Mouse (Mus musculus): ENCODE measurements around the gene Olfr281. TPM values are rescaled to one million over a fixed set of nuclear protein-coding genes. Genes with fewer than 3 reads are reported as not detected.

Olfr281 gene
- total and polyA plus RNA-seq, 3 experiments = not detected

DNA sequence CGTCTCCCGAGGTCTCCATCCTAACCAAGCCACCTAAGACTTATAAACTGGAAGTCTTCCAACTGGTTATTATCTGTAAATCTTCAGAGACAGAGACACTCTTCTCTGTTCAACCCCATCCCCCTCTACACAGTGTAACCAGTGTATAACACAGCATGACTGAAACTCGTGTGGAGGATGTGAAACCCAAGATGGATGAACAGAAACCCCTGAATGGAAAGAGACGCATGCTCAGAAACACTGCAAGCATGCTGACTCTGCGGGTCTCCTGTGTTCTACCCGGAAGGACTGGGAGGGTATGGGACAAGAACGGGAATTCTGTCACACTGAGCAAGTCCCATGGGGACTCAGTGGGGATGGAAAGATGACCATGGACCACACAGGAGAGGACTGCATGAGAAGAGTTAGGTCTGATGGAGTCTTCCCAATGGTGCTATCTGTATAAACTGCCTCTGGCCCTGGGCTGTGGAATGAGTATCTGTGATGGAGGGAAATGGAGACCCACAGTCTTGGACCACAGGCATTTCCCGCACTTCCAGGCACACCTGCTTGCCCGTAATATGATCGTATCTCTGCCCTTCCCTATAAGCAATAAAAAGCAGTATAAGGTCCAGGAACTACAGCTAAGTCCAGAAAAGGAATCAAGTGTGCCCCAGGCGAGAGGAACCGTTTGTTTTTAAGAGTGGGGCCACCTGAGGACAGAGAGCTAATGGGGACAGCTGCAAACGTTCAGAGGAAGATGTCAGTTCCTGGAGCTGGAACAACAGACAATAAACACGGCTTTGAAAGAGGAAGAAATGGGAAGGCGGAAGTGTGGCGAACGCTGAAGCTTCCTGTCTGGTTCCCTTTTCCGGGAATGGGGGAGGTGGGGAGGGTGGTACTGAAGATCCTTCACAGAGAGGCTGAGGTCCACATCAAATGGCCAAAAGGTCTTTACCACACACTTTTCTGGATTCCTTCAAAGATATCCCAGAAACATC, 31.8 kb downstream of the Olfr281 start (continued):
- peak; percentile 86 for TF ChIP-seq NRF1 (IDR thresholded peaks at IDR 0.05; ENCODE audit: low read depth, low read length)

DNA sequence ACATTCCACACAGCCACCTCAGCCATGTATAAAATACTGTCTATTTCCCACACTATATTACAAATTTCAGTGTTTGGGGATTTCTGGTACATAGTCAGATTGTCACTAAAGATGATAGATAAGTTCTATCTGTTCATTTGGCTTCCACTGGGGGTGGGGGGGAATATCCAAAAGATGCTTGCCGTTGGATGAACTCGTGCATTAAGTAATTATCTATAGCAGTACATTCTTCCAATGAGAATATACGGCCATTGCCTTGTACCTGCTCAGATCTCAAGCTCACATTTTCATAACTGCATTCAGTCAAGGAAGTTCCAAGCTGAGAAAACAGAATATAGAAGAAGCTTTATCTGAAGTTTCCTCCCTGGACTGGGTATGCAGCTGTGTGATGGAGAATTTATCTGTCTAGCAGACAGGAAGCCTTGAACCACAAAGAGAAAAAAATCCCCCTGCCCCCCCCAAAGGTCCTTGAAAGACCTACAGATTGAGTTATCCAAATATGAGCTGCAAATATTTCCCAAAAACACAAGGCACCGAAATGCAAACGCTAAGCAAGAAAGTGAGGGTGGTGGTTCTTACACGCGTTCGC, 34.1 kb downstream of the Olfr281 start:
- in situ Hi-C loops (cut with MboI; ENCODE audit: low pct_ligation_motif_present, low pct_unique_long_range_greater_than_20kb, low sequenced_read_pairs) = no loop called here
- dilution Hi-C loops (cut with MboI; ENCODE audit: extremely low pct_ligation_motif_present, extremely low pct_unique_long_range_greater_than_20kb, low sequenced_read_pairs) = no loop called here
- TF ChIP-seq KAT2A (IDR thresholded peaks at IDR 0.05; ENCODE audit: insufficient replicate concordance, low read length) (no peak), POLR2AphosphoS2 (IDR thresholded peaks at IDR 0.05; ENCODE audit: low read depth, low read length) (no peak)
- Histone ChIP-seq H3K4me2 (ENCODE audit: insufficient read depth, low read depth, poor library complexity, severe bottlenecking) (no peak overlapping the region), H3K27ac (ENCODE audit: insufficient read depth, low read depth) (no peak overlapping the region), H3K4me1 (ENCODE audit: control insufficient read depth in 1 of 2, insufficient read depth in 2 of 2) (peaks cover 16 to 37% of the 10 kb centered on the region in 2 experiments), H3K79me2 (replicated peaks; ENCODE audit: control insufficient read depth, extremely low read depth, insufficient read depth, poor library complexity, severe bottlenecking) (no peaks in the 10 kb centered on the region), H3K4me3 (replicated peaks in 1 of 3; ENCODE audit: low read depth in 2 of 3, low read length in 2 of 3, poor library complexity in 1 of 3) (no peak overlapping the region), H3K27me3 (replicated peaks) (no peaks in the 10 kb centered on the region), H3K9ac (ENCODE audit: insufficient read depth, low read depth) (no peak overlapping the region), H3K9me3 (replicated peaks; ENCODE audit: low read length) (peaks cover 5% of the 10 kb centered on the region), H3K36me3 (replicated peaks in 1 of 2; ENCODE audit: control insufficient read depth in 1 of 2, insufficient read depth in 1 of 2, low read length in 1 of 2) (no peaks in the 10 kb centered on the region)
- DNase-seq (ENCODE audit: extremely low read depth) = no peak

DNA sequence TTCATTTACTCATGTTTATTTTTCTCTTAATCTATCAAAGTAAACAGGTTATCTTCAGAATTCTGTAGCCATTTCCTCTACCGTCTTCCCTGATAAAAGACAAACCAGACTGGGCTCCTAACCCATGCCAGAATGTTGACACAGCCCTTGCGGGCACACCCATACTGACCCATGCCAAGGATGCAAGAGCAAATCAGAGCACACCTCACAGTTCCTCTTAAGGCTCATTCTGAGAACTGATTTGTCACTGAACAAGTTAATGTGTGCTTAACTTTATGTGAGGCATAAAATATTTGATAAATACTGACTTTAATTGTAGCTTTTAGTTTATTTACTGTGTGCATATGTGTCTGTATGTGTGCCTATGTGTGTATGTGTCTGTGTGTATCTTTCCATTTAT, 38.9 kb downstream of the Olfr281 start:
- Histone ChIP-seq H3K9ac (ENCODE audit: insufficient read depth, low read depth) (no peak overlapping the region), H3K27me3 (replicated peaks) (no peaks in the 10 kb centered on the region), H3K79me2 (replicated peaks; ENCODE audit: control insufficient read depth, extremely low read depth, insufficient read depth, poor library complexity, severe bottlenecking) (no peaks in the 10 kb centered on the region), H3K9me3 (replicated peaks; ENCODE audit: low read length) (peaks cover 5% of the 10 kb centered on the region), H3K4me3 (replicated peaks in 1 of 3; ENCODE audit: low read depth in 2 of 3, low read length in 2 of 3, poor library complexity in 1 of 3) (no peak overlapping the region), H3K4me2 (ENCODE audit: insufficient read depth, low read depth, poor library complexity, severe bottlenecking) (no peak overlapping the region), H3K27ac (ENCODE audit: insufficient read depth, low read depth) (no peak overlapping the region), H3K4me1 (ENCODE audit: control insufficient read depth in 1 of 2, insufficient read depth in 2 of 2) (peaks cover 0 to 4% of the 10 kb centered on the region in 2 experiments; a peak in 2 of 4 replicates), H3K36me3 (replicated peaks in 1 of 2; ENCODE audit: control insufficient read depth in 1 of 2, insufficient read depth in 1 of 2, low read length in 1 of 2) (no peaks in the 10 kb centered on the region)
- dilution Hi-C loops (cut with MboI; ENCODE audit: extremely low pct_ligation_motif_present, extremely low pct_unique_long_range_greater_than_20kb, low sequenced_read_pairs) (no loop called here), in situ Hi-C loops (cut with MboI; ENCODE audit: low pct_ligation_motif_present, low pct_unique_long_range_greater_than_20kb, low sequenced_read_pairs) (no loop called here)
- DNase-seq (ENCODE audit: extremely low read depth) = no peak
- no peak for TF ChIP-seq JUN (IDR thresholded peaks at IDR 0.05; ENCODE audit: insufficient read depth, low read depth, low read length)

DNA sequence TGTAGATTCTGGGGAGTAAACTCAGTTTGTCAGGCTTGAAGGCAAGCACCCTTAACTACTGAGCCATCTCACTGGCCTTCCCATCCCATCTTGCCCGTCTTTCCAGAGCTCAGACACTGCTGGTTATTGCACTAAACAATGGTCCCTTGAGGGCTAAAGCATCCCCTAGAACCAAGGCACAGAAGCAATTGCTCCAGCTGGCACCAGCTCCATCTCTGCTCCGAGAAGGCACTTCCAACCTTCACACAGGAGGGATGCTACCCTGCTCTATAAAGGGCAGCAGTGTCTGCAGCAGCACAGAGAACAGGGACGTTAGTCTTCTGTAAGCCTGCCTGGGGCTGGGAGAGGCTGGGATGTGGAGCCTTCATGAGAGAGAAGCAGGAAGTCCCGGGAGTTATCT, 39.7 kb downstream of the Olfr281 start, which contains the start of gene Olfr279:
Gene Olfr279 (plus strand): TSS at position 301 of the 400 bp plus-strand sequence.
- DNase-seq (ENCODE audit: extremely low read depth) = no peak
- no peak within 1 kb of the TSS for H3K4me3 ChIP-seq (replicated peaks in 1 of 3; ENCODE audit: low read depth in 2 of 3, low read length in 2 of 3, poor library complexity in 1 of 3)
- no peak for TF ChIP-seq CHD1 (IDR thresholded peaks at IDR 0.05; ENCODE audit: low read depth, low read length)
- no peak for TF ChIP-seq MAZ (IDR thresholded peaks at IDR 0.05; ENCODE audit: low read depth, low read length)
- no peak for TF ChIP-seq MYC (IDR thresholded peaks at IDR 0.05; ENCODE audit: low read depth, low read length)
- no peaks in the 10 kb centered on the region for H3K27me3 ChIP-seq (replicated peaks)
- H3K9me3 ChIP-seq (replicated peaks; ENCODE audit: low read length) = peaks cover 5% of the 10 kb centered on the region
- in situ Hi-C loops (cut with MboI; ENCODE audit: low pct_ligation_motif_present, low pct_unique_long_range_greater_than_20kb, low sequenced_read_pairs) (no loop called here), dilution Hi-C loops (cut with MboI; ENCODE audit: extremely low pct_ligation_motif_present, extremely low pct_unique_long_range_greater_than_20kb, low sequenced_read_pairs) (no loop called here)
- no peaks in the 10 kb centered on the region for H3K36me3 ChIP-seq (replicated peaks in 1 of 2; ENCODE audit: control insufficient read depth in 1 of 2, insufficient read depth in 1 of 2, low read length in 1 of 2)
- no peak within 1 kb of the TSS for H3K9ac ChIP-seq (ENCODE audit: insufficient read depth, low read depth)
- H3K4me1 ChIP-seq (ENCODE audit: control insufficient read depth in 1 of 2, insufficient read depth in 2 of 2) = peaks cover 0 to 6% of the 10 kb centered on the region in 2 experiments; a peak in 1 of 4 replicates
- no peak within 1 kb of the TSS for H3K27ac ChIP-seq (ENCODE audit: insufficient read depth, low read depth)
- no peak within 1 kb of the TSS for H3K4me2 ChIP-seq (ENCODE audit: insufficient read depth, low read depth, poor library complexity, severe bottlenecking)
- no peaks in the 10 kb centered on the region for H3K79me2 ChIP-seq (replicated peaks; ENCODE audit: control insufficient read depth, extremely low read depth, insufficient read depth, poor library complexity, severe bottlenecking)
